30 mouse cellular contexts compared by ENCODE assay signal in the genomic region with DNA sequence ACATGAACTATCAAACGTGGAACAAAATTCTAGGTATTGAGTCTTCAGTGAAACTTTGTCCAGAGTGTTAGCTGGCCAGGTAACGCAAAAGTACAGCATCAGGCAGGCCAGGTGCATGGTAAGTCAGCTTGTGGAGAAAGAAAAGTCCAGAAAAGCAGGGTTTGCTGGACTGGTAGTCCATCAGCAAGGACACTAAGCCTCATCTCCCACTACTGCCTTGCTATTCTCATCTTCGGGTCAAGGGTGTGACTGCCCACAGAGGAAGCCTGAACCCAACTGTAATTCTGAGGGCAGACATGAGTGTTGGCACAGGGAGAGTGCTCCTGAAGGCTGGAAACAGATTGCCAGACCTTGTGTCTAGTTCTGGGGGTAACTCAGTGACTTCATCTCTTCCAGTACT.
"Had no signal": no experiment of that assay in that cellular context is flagged by ENCODE, and none has a peak within 500 bp of the region (broad histone marks: within the 10 kb centered on the region; RNA-seq: fewer than 3 reads in every experiment).

No protein-coding gene starts in this region.

- H3K4me2 ChIP-seq: limb, embryonic 12.5 days; limb, embryonic 13.5 days; limb, embryonic 15.5 days; liver, embryonic 11.5 days; liver, embryonic 12.5 days; liver, embryonic 13.5 days; liver, embryonic 15.5 days; lung, embryonic 14.5 days; lung, embryonic 15.5 days; midbrain, embryonic 12.5 days; midbrain, embryonic 13.5 days; midbrain, embryonic 15.5 days; neural tube, embryonic 12.5 days had no signal

- H3K27me3 ChIP-seq: liver, embryonic 12.5 days; liver, embryonic 13.5 days; liver, embryonic 15.5 days; lung, embryonic 15.5 days; megakaryocyte, embryonic 14.5 days; midbrain, embryonic 12.5 days; midbrain, embryonic 13.5 days; midbrain, embryonic 15.5 days; neural tube, embryonic 12.5 days had no signal

- H3K4me3 ChIP-seq: limb, embryonic 10.5 days; limb, embryonic 12.5 days; limb, embryonic 13.5 days; limb, embryonic 15.5 days; liver, embryonic 12.5 days; liver, embryonic 13.5 days; liver, embryonic 15.5 days; lung, embryonic 15.5 days; megakaryocyte, embryonic 14.5 days; midbrain, embryonic 12.5 days; midbrain, embryonic 13.5 days; midbrain, embryonic 15.5 days; myocyte; neural tube, embryonic 12.5 days had no signal

- H3K4me1 ChIP-seq: liver, embryonic 12.5 days; liver, embryonic 13.5 days; liver, embryonic 15.5 days; megakaryocyte, embryonic 14.5 days; midbrain, embryonic 12.5 days; midbrain, embryonic 13.5 days; midbrain, embryonic 15.5 days; neural tube, embryonic 12.5 days had no signal

- H3K9ac ChIP-seq: limb, embryonic 12.5 days; limb, embryonic 13.5 days; limb, embryonic 15.5 days; liver, embryonic 12.5 days; liver, embryonic 13.5 days; liver, embryonic 14.5 days; liver, embryonic 15.5 days; liver, postnatal 0 days; lung, embryonic 14.5 days; lung, embryonic 15.5 days; midbrain, embryonic 12.5 days; midbrain, embryonic 13.5 days; midbrain, embryonic 15.5 days; neural tube, embryonic 12.5 days had no signal

- H3K27ac ChIP-seq: limb, embryonic 10.5 days; limb, embryonic 12.5 days; limb, embryonic 13.5 days; limb, embryonic 15.5 days; liver, embryonic 12.5 days; liver, embryonic 13.5 days; liver, embryonic 14.5 days; liver, embryonic 15.5 days; lung, embryonic 15.5 days; macrophage; midbrain, embryonic 12.5 days; midbrain, embryonic 13.5 days; midbrain, embryonic 15.5 days; neural tube, embryonic 12.5 days had no signal

- ATAC-seq: liver, embryonic 12.5 days; liver, postnatal 0 days; lung, postnatal 0 days; midbrain, embryonic 13.5 days; midbrain, embryonic 15.5 days; midbrain, embryonic 16.5 days had no signal

- H3K36me3 ChIP-seq: limb, embryonic 10.5 days; limb, embryonic 12.5 days; limb, embryonic 13.5 days; limb, embryonic 15.5 days; liver, embryonic 12.5 days; liver, embryonic 13.5 days; liver, embryonic 15.5 days; lung, embryonic 15.5 days; midbrain, embryonic 12.5 days; midbrain, embryonic 13.5 days; midbrain, embryonic 15.5 days; neural tube, embryonic 12.5 days had no signal

- DNase-seq: left cerebral cortex, postnatal 4 days; liver; liver, embryonic 13.5 days; liver, postnatal 0 days; lung, adult 18-20 months; lung, adult 2 months; lung, embryonic 14.5 days; lung, postnatal 10 days; lung, postnatal 14 days; lung, postnatal 36 days; lung, postnatal 4 days; midbrain, embryonic 14.5 days had no signal

- H3K9me3 ChIP-seq: limb, embryonic 10.5 days; limb, embryonic 12.5 days; limb, embryonic 13.5 days; limb, embryonic 15.5 days; liver, embryonic 12.5 days; liver, embryonic 13.5 days; liver, embryonic 15.5 days; lung, embryonic 15.5 days; megakaryocyte, embryonic 14.5 days; midbrain, embryonic 12.5 days; midbrain, embryonic 13.5 days; midbrain, embryonic 15.5 days; neural tube, embryonic 12.5 days had no signal
